Mouse (Mus musculus): Measurements from ENCODE around the gene Fancc.

The Fancc gene

GRCm38 (mm10) chr13:63245218-63245617, 251.9 kb downstream of the Fancc start:
- no peak for DNase-seq (ENCODE audit: extremely low spot score)

DNA sequence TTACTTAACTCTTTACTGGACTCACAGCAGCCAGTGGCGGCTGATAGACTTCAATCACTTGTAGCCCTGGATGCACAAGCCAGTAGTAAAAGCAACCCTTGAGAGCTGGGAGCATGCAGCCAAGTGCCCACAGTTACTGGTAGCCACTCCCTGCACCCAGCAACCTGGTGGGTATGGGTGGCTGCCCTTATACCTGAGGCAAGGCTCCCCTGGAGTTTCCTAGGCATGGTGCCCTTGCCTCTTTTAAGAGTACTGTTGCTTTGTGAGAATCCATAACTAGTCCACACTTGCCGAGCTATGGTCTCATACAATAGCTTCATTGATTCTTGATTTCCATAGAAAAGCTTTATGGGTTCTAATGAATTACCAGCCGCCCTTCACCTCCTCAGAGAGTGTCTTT, 252.7 kb downstream of the Fancc start:
- DNase-seq (ENCODE audit: extremely low spot score) = no peak

GRCm38 (mm10) chr13:63243586-63243985, 253.5 kb downstream of the Fancc start:
- DNase-seq (ENCODE audit: extremely low spot score) = no peak

GRCm38 (mm10) chr13:63242401-63243192, 254.5 kb downstream of the Fancc start:
- no peak for DNase-seq (ENCODE audit: extremely low spot score)

GRCm38 (mm10) chr13:63241665-63242064, 255.4 kb downstream of the Fancc start:
- no peak for DNase-seq (ENCODE audit: extremely low spot score)

GRCm38 (mm10) chr13:63240835-63241234, 256.2 kb downstream of the Fancc start:
- no peak for DNase-seq (ENCODE audit: extremely low spot score)

- DNase-seq (ENCODE audit: extremely low spot score) = peak; percentile 71
Measured at GRCm38 (mm10) chr13:63239877-63240671, 257.0 kb downstream of the Fancc start.

DNA sequence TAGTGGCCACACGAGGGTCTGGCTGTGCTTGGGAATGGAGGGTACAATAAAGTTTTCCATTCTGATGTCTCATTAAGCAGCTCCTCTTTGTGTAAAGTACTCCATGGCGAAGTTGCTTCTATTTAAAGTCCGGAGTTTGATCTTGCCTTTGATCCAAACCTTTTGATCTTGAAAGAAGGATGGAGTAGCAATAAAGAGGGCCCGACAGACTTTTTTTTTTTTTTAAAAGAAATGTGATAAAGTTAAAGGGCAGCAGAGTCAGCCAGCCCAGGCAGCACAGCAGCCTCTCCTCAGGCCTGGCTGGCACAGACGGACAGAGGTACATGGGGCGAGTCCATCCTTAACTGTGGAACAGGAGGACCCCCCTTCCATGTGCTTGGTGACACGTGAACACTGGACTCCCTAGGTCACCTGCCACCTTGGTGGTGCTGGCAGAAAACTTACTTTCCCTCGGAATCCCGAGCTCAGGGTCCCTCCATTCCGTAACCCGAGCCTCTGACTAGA, 257.7 kb downstream of the Fancc start:
- DNase-seq (ENCODE audit: extremely low spot score) = no peak

DNA sequence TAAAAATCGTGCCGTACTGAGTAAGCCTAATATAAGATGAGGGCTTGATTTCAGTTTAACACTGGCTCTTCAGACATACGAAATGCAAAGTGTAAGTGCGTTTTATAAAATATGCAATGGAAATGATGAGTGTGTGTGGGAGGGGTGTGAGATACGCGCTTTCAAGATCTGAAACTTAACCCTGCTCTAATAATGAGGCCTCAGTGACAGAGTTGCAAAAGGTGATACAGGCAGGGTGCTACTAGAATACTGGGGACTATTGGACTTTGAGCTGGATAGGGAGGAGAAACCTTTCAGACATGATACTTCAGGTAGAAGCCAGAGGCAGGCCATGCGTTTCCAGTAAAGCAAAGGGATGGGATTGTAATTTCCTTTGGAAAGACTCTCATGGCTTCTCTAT, 259.0 kb downstream of the Fancc start:
- no peak for DNase-seq (ENCODE audit: extremely low spot score)

DNA sequence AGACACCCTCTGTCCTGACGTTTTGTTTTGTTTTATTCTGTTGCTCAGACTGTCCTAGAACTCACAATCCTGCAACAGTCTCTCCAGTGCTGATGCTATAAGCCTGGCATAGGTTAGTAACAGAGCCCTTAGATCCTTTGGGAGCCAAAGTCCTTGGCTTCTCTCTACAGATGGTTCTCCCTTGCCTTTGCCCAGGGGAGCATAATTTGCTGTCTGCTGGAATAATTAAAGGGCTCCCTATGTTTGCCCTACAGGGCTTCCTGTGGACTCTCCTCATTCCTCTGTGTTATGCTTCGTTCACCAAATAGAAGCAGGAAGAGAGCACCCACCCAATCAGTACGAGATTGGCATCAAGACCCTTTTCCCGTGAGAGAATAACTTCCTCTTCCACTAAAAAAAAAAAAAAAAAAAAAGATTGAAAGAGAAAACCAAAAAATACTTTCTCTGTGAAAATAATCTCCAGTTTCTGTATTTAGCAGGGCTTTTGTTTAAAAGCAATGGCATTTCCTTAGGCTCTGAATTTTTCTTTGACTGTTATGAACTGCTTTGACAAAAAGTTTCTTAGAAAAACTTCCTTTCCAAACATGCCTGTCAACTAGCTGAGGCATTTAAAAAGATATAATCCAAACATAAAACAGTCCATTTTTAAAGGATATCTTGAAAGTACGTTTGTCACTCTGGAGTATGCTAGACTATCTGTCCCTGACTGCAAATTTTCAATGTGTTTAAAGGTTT, 260.8 kb downstream of the Fancc start:
- no peak for DNase-seq (ENCODE audit: extremely low spot score)

GRCm38 (mm10) chr13:63235551-63235950, 261.5 kb downstream of the Fancc start:
- no peak for DNase-seq (ENCODE audit: extremely low spot score)

Data from embryo, embryonic 9.5 days (tissue).